Mouse (Mus musculus): ENCODE data around the gene Hspb3.

Hspb3 gene

GRCm38 (mm10) chr13:113663151-113663779 lies at the start of gene Hspb3:
Gene Hspb3, minus strand, starts transcription at chr13:113663676.
- no peak for DNase-seq (ENCODE audit: low spot score)

GRCm38 (mm10) chr13:113713186-113713585 lies 49.7 kb upstream of the Hspb3 start:
- DNase-seq (ENCODE audit: low spot score) = no peak

- no peak for DNase-seq (ENCODE audit: low spot score)
These were observed 42.7 kb upstream of the Hspb3 start for GRCm38 (mm10) chr13:113706183-113706582.

GRCm38 (mm10) chr13:113701185-113701584 lies 37.7 kb upstream of the Hspb3 start:
- no peak for DNase-seq (ENCODE audit: low spot score)

DNA sequence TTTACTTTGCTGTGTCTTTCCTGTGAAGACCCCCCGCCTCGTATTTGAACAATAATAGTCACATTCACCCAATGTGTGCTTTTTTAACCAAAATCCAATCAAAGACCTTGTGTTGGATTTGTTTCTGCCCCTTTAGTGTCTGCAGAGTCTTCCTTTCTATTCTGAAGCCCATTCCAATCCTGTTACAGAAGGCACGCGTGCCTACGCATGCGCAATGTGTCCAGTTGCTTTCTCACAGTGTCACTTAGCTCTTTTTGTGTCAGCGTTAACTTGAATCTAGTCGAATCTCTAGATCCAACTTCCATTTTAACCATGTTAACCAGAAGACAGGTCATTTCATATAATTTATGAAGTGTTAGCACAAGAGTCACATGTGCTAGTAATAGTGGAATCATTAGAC lies 36.5 kb upstream of the Hspb3 start:
- DNase-seq (ENCODE audit: low spot score) = no peak

GRCm38 (mm10) chr13:113699415-113699873 lies 36.0 kb upstream of the Hspb3 start:
- no peak for DNase-seq (ENCODE audit: low spot score)

- DNase-seq (ENCODE audit: low spot score) = no peak
These were observed 33.4 kb upstream of the Hspb3 start for GRCm38 (mm10) chr13:113696838-113697321.

DNA sequence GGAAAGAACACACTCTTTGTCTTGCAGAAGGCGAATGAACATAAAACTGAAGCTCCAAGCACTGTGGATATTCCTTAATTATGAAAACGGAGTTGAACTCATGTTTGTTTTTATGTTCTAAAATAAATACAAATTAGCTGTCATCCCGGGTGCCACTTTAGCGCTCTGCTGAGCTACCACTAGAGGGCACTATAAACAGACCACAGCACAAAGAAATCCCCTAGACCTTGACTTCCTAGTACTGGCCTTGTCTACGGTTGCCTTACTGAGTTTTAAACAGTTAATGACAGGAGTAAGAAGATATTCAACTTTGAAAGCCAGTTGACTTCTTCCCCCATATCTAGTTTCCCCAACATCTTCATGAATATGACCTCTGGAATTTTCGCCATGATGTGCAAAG lies 29.9 kb upstream of the Hspb3 start:
- DNase-seq (ENCODE audit: low spot score) = no peak

DNA sequence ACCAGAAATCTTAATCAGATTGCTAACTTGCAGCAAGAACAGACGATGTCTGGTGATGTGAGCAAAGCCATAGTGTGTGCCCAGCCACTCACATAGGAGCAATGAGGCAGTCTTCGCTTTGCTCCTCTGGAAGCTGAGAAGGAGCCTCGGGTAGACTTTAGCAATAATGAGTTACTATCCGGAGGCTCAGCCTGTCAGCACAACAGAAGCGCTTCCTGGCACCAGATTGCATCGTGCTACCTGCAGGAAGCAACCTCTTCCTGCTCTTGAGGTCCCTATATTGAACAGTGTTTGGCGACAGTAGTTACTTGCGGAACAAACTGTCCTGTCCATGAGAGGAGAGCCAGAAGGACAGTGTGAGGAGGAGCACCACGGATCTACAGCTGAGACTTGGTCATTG lies 28.2 kb upstream of the Hspb3 start:
- DNase-seq (ENCODE audit: low spot score) = no peak

GRCm38 (mm10) chr13:113689883-113690282 lies 26.4 kb upstream of the Hspb3 start:
- DNase-seq (ENCODE audit: low spot score) = no peak

DNA sequence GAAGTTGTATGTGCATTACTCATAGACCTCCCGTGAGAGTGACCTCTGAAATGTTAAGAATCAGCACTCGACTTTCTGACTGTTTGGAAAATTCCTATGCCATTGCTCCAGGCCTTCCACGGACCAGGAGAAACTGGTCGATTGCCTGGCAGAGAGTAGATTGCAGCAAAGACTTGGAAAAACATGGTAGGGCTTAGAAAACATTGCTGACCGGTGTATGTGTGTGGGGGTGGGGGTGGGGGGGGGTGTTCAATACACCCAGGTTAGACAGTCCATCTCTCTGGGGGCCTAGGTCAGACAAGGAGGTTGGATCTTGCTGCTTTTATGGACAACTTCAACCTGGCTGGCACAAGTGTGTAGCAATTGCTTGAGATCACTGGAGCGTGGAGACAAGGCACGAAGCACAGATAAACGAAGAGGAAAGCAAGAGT lies 23.2 kb upstream of the Hspb3 start:
- DNase-seq (ENCODE audit: low spot score) = no peak

GRCm38 (mm10) chr13:113682821-113683220 lies 19.3 kb upstream of the Hspb3 start:
- no peak for DNase-seq (ENCODE audit: low spot score)

DNA sequence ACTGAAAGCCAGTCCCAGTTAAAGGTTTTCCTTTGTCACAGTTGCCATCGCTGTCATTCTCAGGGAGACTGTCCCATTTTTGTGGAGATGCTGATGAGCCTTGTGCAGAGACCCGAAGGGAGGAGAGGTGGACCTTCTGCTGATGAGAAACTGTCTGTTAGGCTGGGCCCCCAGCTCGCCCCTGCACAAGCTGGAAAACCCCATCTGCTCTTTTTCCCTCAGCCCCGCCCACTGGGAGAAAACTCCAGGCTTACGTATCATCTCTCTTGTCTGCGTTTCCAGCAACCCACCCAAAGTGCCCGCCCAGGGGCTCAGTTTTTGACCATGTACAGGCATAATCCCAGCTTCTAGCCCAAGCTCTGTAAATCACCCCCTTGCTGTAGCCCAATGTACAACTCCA lies 17.2 kb upstream of the Hspb3 start:
- no peak for DNase-seq (ENCODE audit: low spot score)

GRCm38 (mm10) chr13:113669459-113670077 lies 6.1 kb upstream of the Hspb3 start:
- DNase-seq (ENCODE audit: low spot score) = peak; percentile 9

DNA sequence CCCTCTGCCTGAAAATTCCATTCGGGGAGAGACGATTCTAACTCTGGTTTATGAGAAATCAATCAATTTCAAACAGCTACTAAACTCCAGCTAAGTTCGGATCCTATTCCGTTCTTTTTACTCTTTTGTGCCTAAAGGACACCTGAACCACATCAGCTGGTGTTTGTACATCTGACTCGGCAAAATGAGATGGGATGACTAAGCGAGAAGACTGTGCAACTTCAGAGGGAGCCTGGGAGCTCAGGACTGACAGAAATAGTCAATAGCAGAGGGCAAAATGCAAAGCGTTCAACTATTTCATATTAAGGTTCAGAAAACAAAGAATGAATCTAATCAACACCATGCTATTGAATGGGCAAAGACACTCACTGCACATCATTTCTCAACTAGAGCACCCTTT lies 407 bp upstream of the Hspb3 start:
- no peak for DNase-seq (ENCODE audit: low spot score)

GRCm38 (mm10) chr13:113661826-113662271 lies 1.6 kb downstream of the Hspb3 start:
- no peak for DNase-seq (ENCODE audit: low spot score)

DNA sequence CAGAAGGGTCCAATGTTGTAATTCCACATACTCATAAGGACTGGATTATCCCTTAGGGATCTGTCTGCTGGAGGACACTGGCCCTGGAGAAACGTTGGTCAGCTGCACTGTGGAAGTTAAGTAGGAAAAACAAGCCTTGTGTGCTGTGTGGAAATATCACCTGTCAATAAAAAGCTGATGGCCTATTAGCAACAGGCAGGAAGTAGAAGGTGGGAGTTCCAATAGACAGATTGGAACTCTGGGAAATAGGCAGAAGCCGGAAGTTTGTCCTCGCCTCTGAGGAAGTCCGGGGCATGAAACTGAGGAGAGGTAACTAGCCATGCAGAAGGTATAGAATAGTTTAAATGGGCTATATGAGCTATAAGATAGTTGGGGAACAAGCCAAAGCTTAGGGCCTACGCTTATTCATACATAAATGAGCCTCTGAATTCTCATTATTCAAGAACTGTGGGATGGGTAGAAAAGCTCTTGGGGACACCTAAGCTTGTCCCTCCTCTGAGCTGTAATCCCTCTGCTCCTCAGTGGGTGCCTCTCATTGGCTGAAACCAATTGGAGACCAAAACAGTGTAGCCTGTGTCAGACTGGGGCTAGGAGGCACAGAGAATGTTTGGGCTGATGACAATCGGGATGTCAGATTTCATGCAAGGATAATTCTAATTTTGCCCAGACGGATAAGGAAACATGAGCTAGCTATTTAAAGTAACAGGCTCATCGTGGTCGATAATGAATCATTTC lies 2.7 kb downstream of the Hspb3 start:
- DNase-seq (ENCODE audit: low spot score) = no peak

- no peak for DNase-seq (ENCODE audit: low spot score)
These were observed 6.3 kb downstream of the Hspb3 start for GRCm38 (mm10) chr13:113657204-113657603.

GRCm38 (mm10) chr13:113656639-113657038 lies 6.8 kb downstream of the Hspb3 start:
- DNase-seq (ENCODE audit: low spot score) = no peak

GRCm38 (mm10) chr13:113655511-113655910 lies 8.0 kb downstream of the Hspb3 start:
- no peak for DNase-seq (ENCODE audit: low spot score)

DNA sequence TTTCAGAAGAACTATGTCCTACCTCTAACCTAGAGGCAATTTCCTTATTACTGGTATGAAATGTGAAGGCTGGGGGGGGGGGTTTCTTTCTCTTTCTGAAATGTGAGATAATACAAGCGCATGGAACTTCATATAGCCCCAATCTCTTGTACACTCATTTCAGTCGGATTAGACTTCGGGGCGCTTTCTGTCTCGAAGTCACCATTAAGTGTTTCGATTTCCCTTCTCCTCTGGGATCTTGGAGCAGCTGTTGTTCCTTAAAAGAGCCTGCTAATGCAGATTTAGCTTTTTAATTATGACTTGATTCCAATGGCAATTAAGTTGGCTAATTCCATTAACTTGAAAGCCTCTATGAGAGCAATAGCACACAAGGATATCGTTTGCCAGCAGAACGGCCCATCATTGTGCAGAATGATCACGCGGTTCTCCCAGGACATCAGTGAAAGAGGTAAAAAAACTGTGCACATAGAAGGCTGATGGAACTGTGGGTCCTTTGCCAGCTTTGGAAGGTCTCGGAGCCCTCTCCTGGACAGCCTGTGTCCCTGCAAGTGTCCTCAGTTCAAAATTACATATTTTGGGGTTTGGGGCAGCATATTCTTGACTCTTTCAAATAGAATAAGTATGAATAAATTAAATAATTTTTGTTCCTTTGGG lies 22.4 kb downstream of the Hspb3 start:
- DNase-seq (ENCODE audit: low spot score) = no peak

DNA sequence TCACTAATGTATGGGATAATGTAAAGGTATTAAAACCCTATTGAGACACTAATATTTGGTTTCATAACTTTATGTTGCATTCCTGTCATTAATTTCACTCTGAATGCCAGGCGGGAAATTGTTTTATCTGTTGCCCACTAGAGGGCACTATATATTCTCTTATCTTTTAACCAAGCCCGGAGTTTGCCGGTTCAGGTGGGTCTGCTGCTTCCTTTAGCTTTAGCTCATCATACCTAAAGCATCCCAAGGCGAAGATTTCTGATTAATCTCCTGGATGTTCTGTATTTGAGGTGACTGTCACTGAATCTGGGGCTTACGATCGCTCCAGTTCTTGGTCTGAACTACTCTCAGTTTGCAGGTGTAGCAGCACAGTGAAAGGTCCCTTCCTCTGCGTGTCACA lies 24.6 kb downstream of the Hspb3 start:
- DNase-seq (ENCODE audit: low spot score) = no peak
